Mouse (Mus musculus) lung, embryonic 16.5 days (tissue): ENCODE data around the gene Tmc1. TPM values are rescaled to one million over a fixed set of nuclear protein-coding genes. Genes with fewer than 3 reads are reported as not detected.

ENCODE experiments used
- ATAC-seq: fragments of 200-750 bp; cut with Nextera tagmentation; 2 replicates; pipeline ENCODE4 v1.8.0; 2017; ENCODE audit warnings: low read depth, mild to moderate bottlenecking, moderate library complexity
- H3K27ac ChIP-seq: fragments of 300-500 bp; sonication (generic); 2 replicates; pipeline ENCODE4 v1.5.1; 2014; ENCODE audit warnings: mild to moderate bottlenecking, control low read depth, low read length
- H3K27me3 ChIP-seq: fragments of 300-500 bp; sonication (generic); 2 replicates; pipeline ENCODE4 v1.6.1; 2014; ENCODE audit warnings: low read depth, low read length, mixed read lengths; ENCODE audit not compliant: control insufficient read depth, insufficient read depth
- H3K36me3 ChIP-seq: fragments of 300-500 bp; sonication (generic); 2 replicates; pipeline ENCODE4 v1.6.1; 2014; ENCODE audit warnings: low read length; ENCODE audit not compliant: control insufficient read depth, insufficient read depth
- H3K4me1 ChIP-seq: fragments of 300-500 bp; sonication (generic); replicated peaks from 2 replicates; pipeline ENCODE4 v1.6.1; 2014; ENCODE audit warnings: low read length, mixed read lengths; ENCODE audit not compliant: control insufficient read depth, insufficient read depth
- H3K4me2 ChIP-seq: fragments of 300-500 bp; sonication (generic); 2 replicates; pipeline ENCODE4 v1.6.1; 2014; ENCODE audit warnings: low read depth, low read length, control low read depth
- H3K4me3 ChIP-seq: fragments of 300-500 bp; sonication (generic); 2 replicates; pipeline ENCODE4 v1.5.1; 2014; ENCODE audit warnings: mild to moderate bottlenecking, low read length, control low read depth
- H3K9ac ChIP-seq: fragments of 300-500 bp; sonication (generic); 2 replicates; pipeline ENCODE4 v1.6.1; 2014; ENCODE audit warnings: low read length, control low read depth
- H3K9me3 ChIP-seq: fragments of 300-500 bp; sonication (generic); 2 replicates; pipeline ENCODE4 v1.6.1; 2016; ENCODE audit warnings: low read length; ENCODE audit not compliant: control insufficient read depth
- WGBS: fragments of 180-500 bp; shearing (Covaris S2); extraction: QIAGEN DNeasy Blood & Tissue Kit; methylation state at CpG from one replicate; pipeline ENCODE4 v1.1.7; 2014; 5-methylcytosine and 5-hydroxymethylcytosine counted together
- polyA plus RNA-seq: library from polyadenylated mRNA; unstranded; fragments of >200 nt; fragmentation: Nextera tagmentation; extraction: Ambion mirVana; gene quantifications from 2 replicates; pipeline ENCODE4 v1.2.1, GENCODE M21; 2015

The Tmc1 gene
- 0.06 TPM in 1 of 2 replicates, not detected in the other for polyA plus RNA-seq

GRCm38 (mm10) chr19:20953874-20954273 lies at the start of gene Tmc1:
TSS of gene Tmc1 (minus strand) at chr19:20954202.
- Histone ChIP-seq H3K4me2 (no peak within 1 kb of the TSS), H3K36me3 (no peaks in the 10 kb centered on the region), H3K4me3 (no peak within 1 kb of the TSS), H3K27ac (no peak within 1 kb of the TSS), H3K9me3 (no peaks in the 10 kb centered on the region; the same call in 1 of the 2 replicates), H3K27me3 (no peaks in the 10 kb centered on the region), H3K9ac (no peak within 1 kb of the TSS), H3K4me1 (no peaks in the 10 kb centered on the region)
- 70% methylated on average over 6 of the region's 6 CpGs for WGBS
- ATAC-seq, result no peak

GRCm38 (mm10) chr19:21001552-21001951 lies 47.5 kb upstream of the Tmc1 start:
- H3K27me3 ChIP-seq, result no peaks in the 10 kb centered on the region
- no peak for ATAC-seq
- H3K4me3 ChIP-seq, result no peak overlapping the region

DNA sequence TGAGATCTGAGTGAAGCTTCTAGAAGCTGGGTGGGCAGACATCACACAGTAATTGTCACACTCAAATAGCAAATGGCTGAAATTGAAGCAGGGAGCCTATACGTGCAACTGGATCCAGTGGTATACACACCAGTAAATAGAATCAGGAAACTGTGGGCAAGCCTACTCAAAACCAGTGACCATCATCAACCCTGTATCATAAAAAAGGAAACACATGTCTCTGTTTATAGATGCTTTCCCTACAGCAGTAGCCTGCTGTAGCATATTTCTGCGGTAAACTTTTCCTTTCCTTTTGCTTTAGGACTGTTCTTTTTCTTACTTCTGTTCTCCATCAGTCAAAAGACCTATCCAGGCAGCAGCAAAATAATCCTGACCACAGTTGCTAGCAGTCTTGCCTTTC lies 25.2 kb upstream of the Tmc1 start:
- Histone ChIP-seq H3K27ac (no peak overlapping the region), H3K4me1 (no peaks in the 10 kb centered on the region), H3K4me2 (no peak overlapping the region), H3K27me3 (no peaks in the 10 kb centered on the region), H3K4me3 (no peak overlapping the region), H3K9ac (no peak overlapping the region), H3K36me3 (no peaks in the 10 kb centered on the region), H3K9me3 (no peaks in the 10 kb centered on the region)
- WGBS, result 85% methylated on average over 2 of the region's 2 CpGs
- ATAC-seq, result no peak

More at GRCm38 (mm10) chr19:21001552-21001951, 47.5 kb upstream of the Tmc1 start:
- H3K9me3 ChIP-seq, result no peaks in the 10 kb centered on the region
- H3K4me1 ChIP-seq, result no peaks in the 10 kb centered on the region
- H3K9ac ChIP-seq, result no peak overlapping the region
- H3K27ac ChIP-seq, result no peak overlapping the region
- H3K4me2 ChIP-seq, result no peak overlapping the region
- no peaks in the 10 kb centered on the region for H3K36me3 ChIP-seq

DNA sequence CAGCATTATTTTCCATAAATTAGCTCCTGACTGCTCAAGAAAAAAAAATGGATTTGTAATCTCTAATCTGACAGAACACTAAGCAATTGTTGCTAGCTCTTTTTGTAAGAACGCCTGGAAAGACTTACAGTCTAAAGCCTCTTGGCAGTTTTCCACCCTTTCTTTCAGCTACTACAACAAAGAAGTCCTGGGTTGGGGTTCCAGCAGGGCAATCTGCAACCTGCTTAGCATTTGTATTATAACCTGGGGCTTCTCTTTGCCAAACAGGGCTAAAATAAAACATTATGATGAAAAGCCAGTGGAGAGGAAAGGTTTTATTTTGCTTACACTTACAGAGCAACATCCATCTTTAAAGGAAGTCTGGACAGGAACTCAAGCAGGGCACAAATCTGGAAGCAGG lies 24.1 kb upstream of the Tmc1 start:
- 13% methylated on average over 1 of the region's 1 CpGs for WGBS
- Histone ChIP-seq H3K4me3 (no peak overlapping the region), H3K4me2 (no peak overlapping the region), H3K9ac (no peak overlapping the region), H3K27ac (no peak overlapping the region), H3K4me1 (no peaks in the 10 kb centered on the region), H3K27me3 (no peaks in the 10 kb centered on the region), H3K9me3 (no peaks in the 10 kb centered on the region), H3K36me3 (no peaks in the 10 kb centered on the region)
- no peak for ATAC-seq

GRCm38 (mm10) chr19:20971926-20972325 lies 17.9 kb upstream of the Tmc1 start:
- no peaks in the 10 kb centered on the region for H3K36me3 ChIP-seq
- no peak overlapping the region for H3K4me2 ChIP-seq
- H3K4me3 ChIP-seq, result no peak overlapping the region
- H3K27me3 ChIP-seq, result no peaks in the 10 kb centered on the region
- WGBS, result 89% methylated on average over 1 of the region's 1 CpGs
- no peak overlapping the region for H3K9ac ChIP-seq
- H3K4me1 ChIP-seq, result no peaks in the 10 kb centered on the region
- ATAC-seq, result no peak
- no peak overlapping the region for H3K27ac ChIP-seq
- no peaks in the 10 kb centered on the region for H3K9me3 ChIP-seq

DNA sequence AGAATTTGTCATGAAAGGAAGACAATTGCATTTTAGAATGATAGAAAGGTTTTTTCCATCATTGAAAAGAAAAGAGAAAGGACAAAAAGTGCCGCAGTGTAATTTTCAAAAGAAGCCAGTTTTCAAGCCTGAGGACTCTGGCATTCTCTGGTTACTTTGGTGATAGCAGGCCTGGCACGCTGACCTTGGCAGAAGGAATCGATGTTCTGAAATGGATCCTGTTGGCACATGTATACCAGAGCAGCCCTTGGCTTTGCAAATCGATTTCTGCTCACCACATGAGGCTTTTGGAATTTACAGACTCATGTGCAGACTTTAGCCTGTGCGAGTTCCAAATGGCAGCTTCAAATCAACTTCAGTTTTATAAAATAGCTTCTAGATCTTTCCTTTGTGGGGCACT lies 813 bp upstream of the Tmc1 start:
- Histone ChIP-seq H3K27me3 (no peaks in the 10 kb centered on the region), H3K4me2 (no peak overlapping the region), H3K4me3 (no peak overlapping the region), H3K9me3 (no peaks in the 10 kb centered on the region; the same call in 1 of the 2 replicates), H3K4me1 (no peaks in the 10 kb centered on the region), H3K9ac (no peak overlapping the region), H3K27ac (no peak overlapping the region), H3K36me3 (no peaks in the 10 kb centered on the region)
- 86% methylated on average over 5 of the region's 5 CpGs for WGBS
- no peak for ATAC-seq

DNA sequence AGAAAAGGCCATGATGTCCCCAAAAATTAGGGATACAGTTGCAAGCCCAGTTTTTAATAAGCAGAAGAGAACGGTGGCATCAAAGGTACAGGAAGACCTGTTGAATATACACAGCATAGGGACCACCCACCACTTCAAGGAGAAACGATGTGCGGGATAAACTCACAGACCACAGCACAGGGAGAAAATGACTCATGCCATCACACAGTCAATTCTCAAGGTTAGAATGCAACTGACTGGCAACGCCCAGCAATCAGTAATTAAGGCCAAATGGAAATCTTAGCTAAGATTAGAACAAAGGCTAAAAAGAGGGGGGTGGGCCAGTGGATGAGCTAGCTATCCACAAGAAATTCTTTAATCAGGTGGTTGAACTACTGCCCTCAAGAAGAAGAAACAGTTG lies 9.6 kb downstream of the Tmc1 start:
- WGBS, result 57% methylated on average over 4 of the region's 4 CpGs

DNA sequence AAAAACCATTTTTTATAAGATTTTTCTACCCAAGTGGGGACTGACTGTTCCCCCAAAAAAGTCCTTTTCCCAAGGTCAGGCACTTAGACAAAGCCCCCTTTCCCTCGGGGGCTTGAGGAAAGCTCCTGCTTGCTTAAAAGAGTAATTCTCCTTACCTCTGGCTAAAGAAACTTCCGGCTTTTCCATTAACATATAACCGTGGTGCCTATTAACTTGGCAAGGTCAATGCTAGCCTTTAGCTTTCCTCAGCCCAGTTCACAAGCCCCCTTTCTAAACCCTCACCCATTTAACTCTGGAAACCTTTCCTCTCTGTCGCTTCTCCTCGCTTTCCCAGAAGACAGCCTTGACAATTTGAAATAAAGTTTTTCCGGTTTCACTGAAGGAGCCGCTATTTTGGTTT lies 29.7 kb downstream of the Tmc1 start:
- H3K9me3 ChIP-seq, result no peaks in the 10 kb centered on the region
- no peaks in the 10 kb centered on the region for H3K27me3 ChIP-seq
- peak overlapping the region; percentile 41 for H3K27ac ChIP-seq
- H3K4me3 ChIP-seq, result no peak overlapping the region
- no peak for ATAC-seq
- H3K36me3 ChIP-seq, result no peaks in the 10 kb centered on the region
- H3K4me2 ChIP-seq, result peak overlapping the region; percentile 25
- peaks cover 7% of the 10 kb centered on the region for H3K4me1 ChIP-seq
- WGBS, result 41% methylated on average over 7 of the region's 7 CpGs
- 0 out of 2 replicates have a peak overlapping the region, but pooled peaks have one; percentile 24 for H3K9ac ChIP-seq

More for the DNA sequence above, 9.6 kb downstream of the Tmc1 start:
- Histone ChIP-seq H3K4me1 (no peaks in the 10 kb centered on the region), H3K4me3 (no peak overlapping the region), H3K27me3 (no peaks in the 10 kb centered on the region), H3K4me2 (no peak overlapping the region), H3K36me3 (no peaks in the 10 kb centered on the region), H3K27ac (no peak overlapping the region), H3K9ac (no peak overlapping the region), H3K9me3 (no peaks in the 10 kb centered on the region)
- no peak for ATAC-seq

GRCm38 (mm10) chr19:20923336-20924211 lies 30.4 kb downstream of the Tmc1 start:
- Histone ChIP-seq H3K4me2 (peak overlapping the region; percentile 25), H3K9ac (no peak overlapping the region), H3K27me3 (no peaks in the 10 kb centered on the region), H3K4me3 (no peak overlapping the region), H3K36me3 (no peaks in the 10 kb centered on the region), H3K4me1 (peaks cover 7% of the 10 kb centered on the region), H3K9me3 (no peaks in the 10 kb centered on the region), H3K27ac (no peak overlapping the region)
- ATAC-seq, result peak; percentile 69; the same call in 1 of the 2 replicates
- WGBS, result 18% methylated on average over 10 of the region's 10 CpGs
